Mouse (Mus musculus): ENCODE results near the gene Heatr5b.
A peak's percentile ranks its signal among the peaks of the same experiment; 100 is the strongest.
"Not testable (repeated sequence)": the region's sequence is repeated elsewhere in the genome, so short reads cannot be mapped to it uniquely, and the experiment has no call there.

Gene Heatr5b

GRCm38 (mm10) chr17:78834856-78835835, at the start of gene Heatr5b, which contains the start of gene Gpatch11:
Gene Heatr5b (minus strand): TSS chr17:78835364.
Gene Gpatch11 (plus strand): TSS chr17:78835567.
- peak; percentile 97 for DNase-seq

- DNase-seq: no peak
Measured at GRCm38 (mm10) chr17:78883291-78883690, 48.1 kb upstream of the Heatr5b start.

GRCm38 (mm10) chr17:78882401-78883112, 47.4 kb upstream of the Heatr5b start, which contains the start of gene Eif2ak2:
Gene Eif2ak2 (minus strand): TSS chr17:78882573.
- DNase-seq: peak; percentile 56

- no peak for DNase-seq
Measured at GRCm38 (mm10) chr17:78881878-78882304, 46.7 kb upstream of the Heatr5b start.

DNA sequence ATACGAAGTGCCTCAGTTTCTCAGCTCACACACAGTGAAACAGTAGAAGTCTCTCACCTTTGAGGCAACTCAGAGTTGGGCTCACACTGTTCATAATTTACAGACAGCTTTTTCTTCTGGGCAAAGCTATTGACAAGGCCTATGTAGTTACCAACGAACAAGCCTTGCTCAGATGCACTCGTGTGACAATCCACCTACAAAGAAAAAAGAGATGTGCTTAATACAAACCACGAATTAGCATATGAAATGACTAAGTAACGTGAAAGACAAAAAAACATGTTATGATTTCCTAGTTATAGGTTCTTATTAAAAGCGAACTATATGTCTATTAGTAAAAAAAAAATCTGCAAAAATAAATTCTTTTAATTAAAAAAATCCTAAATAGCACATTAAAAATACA, 38.7 kb upstream of the Heatr5b start:
- no peak for DNase-seq

GRCm38 (mm10) chr17:78856243-78856642, 21.1 kb upstream of the Heatr5b start:
- no peak for DNase-seq

GRCm38 (mm10) chr17:78842271-78842928, 7.2 kb upstream of the Heatr5b start:
- DNase-seq: no peak

GRCm38 (mm10) chr17:78836056-78836455, 892 bp upstream of the Heatr5b start:
- DNase-seq: peak; percentile 29

GRCm38 (mm10) chr17:78824346-78824745, 10.8 kb downstream of the Heatr5b start:
- no peak for DNase-seq

DNA sequence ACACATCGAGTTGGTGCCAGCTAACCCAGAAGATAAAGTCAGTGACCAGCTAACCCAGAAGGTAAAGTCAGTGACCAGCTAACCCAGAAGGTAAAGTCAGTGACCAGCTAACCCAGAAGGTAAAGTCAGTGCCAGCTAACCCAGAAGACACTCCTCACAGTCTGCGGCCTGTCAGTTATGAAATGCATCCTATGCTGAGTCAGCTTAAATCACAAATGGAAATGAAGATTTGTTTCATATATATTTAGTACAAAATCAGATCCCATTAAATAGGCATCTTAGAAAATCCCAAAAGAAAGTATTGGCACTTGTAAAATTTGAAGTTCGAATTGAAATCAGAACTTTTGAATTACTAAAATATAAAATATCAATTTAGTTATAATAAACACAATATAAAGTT, 25.6 kb downstream of the Heatr5b start:
- DNase-seq: no peak

DNA sequence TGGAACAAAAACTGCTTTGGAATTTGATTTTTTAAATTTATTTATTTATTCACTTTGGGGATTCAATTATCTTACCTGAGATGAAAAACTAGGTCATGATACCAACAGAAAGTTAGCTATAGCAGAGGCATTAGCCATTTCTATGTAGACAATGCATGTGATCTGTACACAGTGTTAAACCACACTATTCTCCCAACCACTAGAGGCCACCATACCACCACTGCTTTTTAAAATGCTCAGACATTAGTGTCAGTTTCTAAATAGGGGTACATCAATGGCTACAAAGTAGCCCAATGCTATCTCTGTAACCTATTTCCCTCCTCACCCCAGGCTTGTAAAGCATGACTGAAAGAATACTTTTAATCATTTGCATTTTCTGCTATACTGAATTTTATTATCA, 26.1 kb downstream of the Heatr5b start:
- DNase-seq: no peak

DNA sequence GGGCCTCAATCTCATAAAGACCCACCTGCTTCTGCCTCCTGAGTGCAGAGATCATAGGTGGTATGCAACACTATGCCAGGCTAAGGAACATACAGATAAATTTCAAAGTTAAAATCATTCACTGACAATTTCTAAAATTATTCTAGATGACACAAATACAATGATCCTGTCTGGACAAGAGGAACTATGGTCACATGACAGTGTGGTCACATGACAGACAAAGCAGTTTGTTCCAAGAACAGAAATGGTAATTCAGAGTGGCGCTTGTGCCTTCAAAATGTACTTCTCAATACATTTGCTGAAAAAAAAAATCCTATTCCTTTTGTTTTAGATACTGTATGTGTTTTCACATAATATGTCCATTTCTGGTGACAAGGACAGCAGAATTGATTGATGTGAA, 37.9 kb downstream of the Heatr5b start:
- no peak for DNase-seq

- DNase-seq: no peak
Measured at GRCm38 (mm10) chr17:78794390-78794789, 40.8 kb downstream of the Heatr5b start.

- DNase-seq: no peak
Measured at GRCm38 (mm10) chr17:78792122-78792521, 43.0 kb downstream of the Heatr5b start.

DNA sequence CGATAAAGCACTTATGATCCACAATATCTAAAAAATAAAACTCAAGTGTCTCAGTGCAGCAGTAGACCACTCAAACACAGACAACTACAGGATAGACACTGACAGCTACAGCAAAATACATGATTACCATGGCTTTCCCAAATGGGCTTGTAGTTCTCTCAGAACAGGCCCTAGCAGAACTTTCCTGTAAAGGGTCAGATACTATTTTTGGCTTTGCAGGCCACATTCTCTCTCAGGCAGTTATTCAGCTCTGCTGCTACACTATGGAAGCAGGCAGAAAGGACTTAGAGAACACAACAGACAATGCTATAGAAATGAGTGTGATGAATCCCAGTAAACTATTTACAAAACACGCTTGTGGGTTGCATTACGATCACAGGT, 43.5 kb downstream of the Heatr5b start:
- DNase-seq: no peak

GRCm38 (mm10) chr17:78791068-78791689, 44.0 kb downstream of the Heatr5b start:
- DNase-seq: no peak

DNA sequence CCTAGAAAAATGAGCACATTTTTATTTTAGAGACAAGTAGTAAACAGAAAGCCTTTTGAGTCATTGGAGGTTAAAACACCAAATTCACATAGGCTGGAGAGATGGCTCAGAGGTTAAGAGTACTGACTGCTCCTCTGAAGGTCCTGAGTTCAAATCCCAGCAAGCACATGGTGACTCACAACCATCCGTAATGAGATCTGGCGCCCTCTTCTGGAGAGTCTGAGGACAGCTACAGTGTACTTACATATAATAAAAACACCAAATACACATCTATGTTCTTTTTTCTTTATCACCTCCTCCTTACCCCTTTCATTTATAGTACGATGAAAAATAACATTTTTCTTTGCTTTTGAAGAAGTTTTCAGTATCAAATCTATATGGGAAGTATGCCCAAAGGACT, 46.9 kb downstream of the Heatr5b start:
- DNase-seq: not testable (repeated sequence)

DNA sequence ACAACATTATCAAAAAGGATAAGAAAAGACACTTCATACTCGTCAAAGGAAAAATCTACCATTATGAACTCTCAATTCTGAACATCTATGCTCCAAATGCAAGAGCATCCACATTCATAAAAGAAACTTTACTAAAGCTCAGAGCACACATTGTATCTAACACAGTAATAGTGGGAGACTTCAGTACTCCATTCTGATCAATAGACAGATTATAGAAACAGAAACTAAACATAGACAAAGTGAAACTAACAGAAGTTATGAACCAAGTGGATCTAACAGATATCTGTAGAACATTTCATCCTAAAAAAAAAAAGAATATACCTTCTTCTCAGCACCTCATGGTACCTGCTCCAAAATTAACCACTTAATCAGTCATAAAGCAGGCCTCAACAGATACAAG, 56.4 kb downstream of the Heatr5b start:
- no peak for DNase-seq

GRCm38 (mm10) chr17:78772317-78772716, 62.8 kb downstream of the Heatr5b start:
- DNase-seq: no peak

DNA sequence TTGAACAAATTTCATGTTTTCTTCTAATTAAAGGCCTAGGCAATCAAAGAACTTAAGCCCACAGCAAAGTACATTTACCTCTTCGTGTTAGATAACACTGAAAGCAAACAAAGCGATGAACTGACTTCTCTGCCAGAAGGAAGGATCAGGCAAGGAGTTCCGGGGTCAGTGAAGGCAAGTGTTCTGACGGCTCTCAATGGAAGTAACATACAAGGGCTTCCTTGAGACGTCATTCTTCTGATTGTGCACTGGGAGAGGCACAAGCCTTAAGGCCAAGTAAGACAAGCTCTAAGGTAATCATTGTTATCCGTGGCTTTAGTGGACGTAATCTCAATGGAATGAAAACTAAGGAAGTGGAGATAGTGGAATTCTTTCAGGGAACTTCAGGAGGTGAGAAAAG, 64.2 kb downstream of the Heatr5b start:
- DNase-seq: no peak

- no peak for DNase-seq
Measured at GRCm38 (mm10) chr17:78769341-78769740, 65.8 kb downstream of the Heatr5b start.

- no peak for DNase-seq
Measured at GRCm38 (mm10) chr17:78768937-78769336, 66.2 kb downstream of the Heatr5b start.

DNA sequence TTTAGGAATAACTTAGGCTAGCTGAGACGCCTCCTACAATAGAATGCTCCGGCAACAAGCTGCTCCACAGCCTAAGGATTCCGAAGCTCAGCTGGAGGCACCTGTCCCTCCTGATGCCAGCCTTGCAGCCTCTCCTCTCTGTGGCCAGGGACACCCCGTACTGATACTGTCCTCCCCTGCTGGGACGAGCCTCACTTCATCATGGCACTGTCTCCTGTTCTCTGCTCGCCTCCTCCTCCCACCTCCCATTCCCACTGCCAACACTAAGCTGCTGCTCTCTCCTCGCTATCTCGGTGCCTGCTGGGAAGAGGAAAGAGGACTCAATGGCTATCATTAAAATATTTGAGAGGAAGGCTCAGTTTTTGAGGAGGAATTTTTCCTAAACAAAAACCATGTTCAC, 67.6 kb downstream of the Heatr5b start:
- no peak for DNase-seq

Data from cerebellum, adult 9-10 months (tissue).